Mouse (Mus musculus) forebrain, postnatal 0 days (tissue): ENCODE results near the gene Mfsd1. TPM values are rescaled to one million over a fixed set of nuclear protein-coding genes. Genes with fewer than 3 reads are reported as not detected.

Experiments used
- ATAC-seq: fragments of 200-750 bp; cut with Nextera tagmentation; 2 replicates; pipeline ENCODE4 v1.8.0; 2017; ENCODE audit warnings: mild to moderate bottlenecking, moderate library complexity
- DNase-seq: peaks from one replicate; pipeline ENCODE4 v3.0.0-alpha.2; 2015
- H3K27ac ChIP-seq: fragments of 300-500 bp; sonication (generic); 2 replicates; pipeline ENCODE4 v1.5.1; 2014; ENCODE audit warnings: low read depth, mild to moderate bottlenecking, antibody characterized with exemption, low read length, moderate library complexity, mixed read lengths
- H3K27me3 ChIP-seq: fragments of 300-500 bp; sonication (generic); 2 replicates; pipeline ENCODE4 v1.6.1; 2014; ENCODE audit warnings: mild to moderate bottlenecking, low read length, mixed read lengths; ENCODE audit not compliant: insufficient read depth
- H3K36me3 ChIP-seq: fragments of 300-500 bp; sonication (generic); 2 replicates; pipeline ENCODE4 v1.6.1; 2014; ENCODE audit warnings: mild to moderate bottlenecking, moderate library complexity; ENCODE audit not compliant: insufficient read depth
- H3K4me1 ChIP-seq: fragments of 300-500 bp; sonication (generic); 2 replicates; pipeline ENCODE4 v1.6.1; 2014; ENCODE audit warnings: antibody characterized with exemption; ENCODE audit not compliant: insufficient read depth
- H3K4me2 ChIP-seq: fragments of 300-500 bp; sonication (generic); 2 replicates; pipeline ENCODE4 v1.6.1; 2014; ENCODE audit warnings: low read depth, mild to moderate bottlenecking, moderate library complexity
- H3K4me3 ChIP-seq: fragments of 300-500 bp; sonication (generic); 2 replicates; pipeline ENCODE4 v1.5.1; 2014; ENCODE audit warnings: low read depth, low read length, mixed read lengths
- H3K9ac ChIP-seq: fragments of 300-500 bp; sonication (generic); 2 replicates; pipeline ENCODE4 v1.6.1; 2014; ENCODE audit warnings: mild to moderate bottlenecking
- H3K9me3 ChIP-seq: fragments of 300-500 bp; sonication (generic); 2 replicates; pipeline ENCODE4 v1.6.1; 2016; ENCODE audit warnings: low read length
- CTCF ChIP-seq: sonication (generic); IDR thresholded peaks from 2 replicates; pipeline ENCODE4 v1.5.1; 2016; ENCODE audit warnings: antibody characterized with exemption, control low read depth, low read depth
- WGBS: fragments of 180-500 bp; shearing (Covaris S2); extraction: QIAGEN DNeasy Blood & Tissue Kit; methylation state at CpG from one replicate; pipeline ENCODE4 v1.1.7; 2014; 5-methylcytosine and 5-hydroxymethylcytosine counted together
- polyA plus RNA-seq: library from polyadenylated mRNA; unstranded; fragments of >200 nt; fragmentation: Nextera tagmentation; extraction: Ambion mirVana; gene quantifications from 2 replicates; pipeline ENCODE4 v1.2.1, GENCODE M21; 2015
- total RNA-seq: library from RNA; depleted of rRNA; stranded (reverse); fragments of >200 nt; gene quantifications from 2 replicates; pipeline ENCODE4 v1.2.3, GENCODE M21; 2014; rRNA removed

Mfsd1 gene
- total and polyA plus RNA-seq, 2 experiments from 2014 or later, result 27.1 to 27.3 TPM

- Histone ChIP-seq H3K27me3 (no peaks in the 10 kb centered on the region), H3K36me3 (no peaks in the 10 kb centered on the region), H3K4me1 (no peaks in the 10 kb centered on the region), H3K9ac (no peak overlapping the region), H3K4me3 (no peak overlapping the region), H3K4me2 (no peak overlapping the region), H3K9me3 (no peaks in the 10 kb centered on the region), H3K27ac (no peak overlapping the region)
- ATAC-seq, result no peak
- TF ChIP-seq CTCF, result no peak
- no peak for DNase-seq
Observed at GRCm38 (mm10) chr3:67618222-67618621, 35.7 kb downstream of the Mfsd1 start.

GRCm38 (mm10) chr3:67624629-67625028, 42.1 kb downstream of the Mfsd1 start:
- DNase-seq (peak; percentile 67), ATAC-seq (peak; percentile 71)
- Histone ChIP-seq H3K4me3 (no peak overlapping the region), H3K27me3 (no peaks in the 10 kb centered on the region), H3K36me3 (no peaks in the 10 kb centered on the region), H3K9ac (no peak overlapping the region), H3K27ac (no peak overlapping the region), H3K4me1 (no peaks in the 10 kb centered on the region), H3K9me3 (no peaks in the 10 kb centered on the region), H3K4me2 (no peak overlapping the region)
- TF ChIP-seq CTCF, result peak; percentile 70
- 72% methylated on average over 1 of the region's 1 CpGs for WGBS

- Histone ChIP-seq H3K36me3 (no peaks in the 10 kb centered on the region), H3K9me3 (no peaks in the 10 kb centered on the region), H3K4me2 (no peak overlapping the region), H3K4me1 (no peaks in the 10 kb centered on the region; the same call in 1 of the 2 replicates), H3K27me3 (no peaks in the 10 kb centered on the region), H3K4me3 (no peak overlapping the region), H3K9ac (no peak overlapping the region), H3K27ac (no peak overlapping the region)
- DNase-seq (no peak), ATAC-seq (no peak)
- TF ChIP-seq CTCF, result no peak
- 88% methylated on average over 3 of the region's 3 CpGs for WGBS
Observed at GRCm38 (mm10) chr3:67643135-67643534, 60.6 kb downstream of the Mfsd1 start.

GRCm38 (mm10) chr3:67645640-67646466, 63.3 kb downstream of the Mfsd1 start:
- H3K4me1 ChIP-seq, result no peaks in the 10 kb centered on the region; the same call in 1 of the 2 replicates
- H3K4me2 ChIP-seq, result no peak overlapping the region
- H3K9ac ChIP-seq, result no peak overlapping the region
- DNase-seq, result no peak
- no peak overlapping the region for H3K27ac ChIP-seq
- H3K36me3 ChIP-seq, result no peaks in the 10 kb centered on the region
- WGBS, result 48% methylated on average over 7 of the region's 7 CpGs
- H3K27me3 ChIP-seq, result no peaks in the 10 kb centered on the region
- no peaks in the 10 kb centered on the region for H3K9me3 ChIP-seq
- ATAC-seq, result no peak
- no peak for TF ChIP-seq CTCF
- no peak overlapping the region for H3K4me3 ChIP-seq

Other genes starting within 250 kb of the Mfsd1 start
- 12.2 and 13.7 TPM in 2 replicates for gene Mlf1, start 208.6 kb upstream of the Mfsd1 start, total RNA-seq
- gene Mlf1, start 208.6 kb upstream of the Mfsd1 start, polyA plus RNA-seq, result 19.5 and 21.1 TPM in 2 replicates
- not detected in 2 replicates for gene Gm17402, start 207.6 kb upstream of the Mfsd1 start, total RNA-seq
- gene Gm17402, start 207.6 kb upstream of the Mfsd1 start, polyA plus RNA-seq, result not detected in 2 replicates
- 24.5 and 24.9 TPM in 2 replicates for gene Gfm1, start 152.6 kb upstream of the Mfsd1 start, total RNA-seq
- gene Gfm1, start 152.6 kb upstream of the Mfsd1 start, polyA plus RNA-seq, result 18.1 and 22.0 TPM in 2 replicates
- 46.0 and 47.5 TPM in 2 replicates for gene Lxn, start 118.8 kb upstream of the Mfsd1 start, total RNA-seq
- 109 and 130 TPM in 2 replicates for gene Lxn, start 118.8 kb upstream of the Mfsd1 start, polyA plus RNA-seq
- 0.69 and 2.6 TPM in 2 replicates for gene Rarres1, start 67.2 kb upstream of the Mfsd1 start, total RNA-seq
- gene Rarres1, start 67.2 kb upstream of the Mfsd1 start, polyA plus RNA-seq, result 2.0 and 2.4 TPM in 2 replicates